Mouse (Mus musculus): ENCODE measurements around the gene Ccdc47. TPM values are rescaled to one million over a fixed set of nuclear protein-coding genes. Genes with fewer than 3 reads are reported as not detected.
A peak's percentile ranks its signal among the peaks of the same experiment; 100 is the strongest.
"Not testable (repeated sequence)": the region's sequence is repeated elsewhere in the genome, so short reads cannot be mapped to it uniquely, and the experiment has no call there.

The Ccdc47 gene
- polyA plus RNA-seq, 1 experiment from 2014 or later: 85.9 TPM

DNA sequence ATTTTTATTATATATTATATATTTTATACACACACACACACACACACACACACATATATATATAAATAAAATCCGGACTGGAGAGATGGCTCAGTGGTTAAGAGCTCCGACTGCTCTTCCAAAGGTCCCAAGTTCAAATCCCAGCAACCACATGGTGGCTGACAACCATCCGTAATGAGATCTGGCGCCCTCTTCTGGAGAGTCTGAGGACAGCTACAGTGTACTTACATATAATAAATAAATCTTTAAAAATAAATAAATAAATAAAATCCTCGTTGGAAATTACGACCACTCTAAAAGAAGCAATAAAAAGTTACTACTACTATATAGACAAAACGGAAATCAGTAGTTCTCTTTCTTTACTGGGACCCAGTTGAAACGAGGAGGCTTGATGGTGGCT lies 17.8 kb upstream of the Ccdc47 start:
- H3K9ac ChIP-seq (replicated peaks); H3K4me3 ChIP-seq; H3K4me1 ChIP-seq; ATAC-seq (ENCODE audit: low FRiP score, low read depth); H3K27ac ChIP-seq (replicated peaks); H3K27me3 ChIP-seq; H3K9me3 ChIP-seq; H3K4me2 ChIP-seq (replicated peaks): not testable (repeated sequence)
- peaks cover 82% of the 10 kb centered on the region for H3K36me3 ChIP-seq
- 84% methylated on average over 8 of the region's 8 CpGs for WGBS

- Histone ChIP-seq H3K9ac (replicated peaks) (no peak overlapping the region), H3K4me1 (peaks cover 16% of the 10 kb centered on the region), H3K27me3 (no peaks in the 10 kb centered on the region), H3K4me3 (no peak overlapping the region), H3K27ac (replicated peaks) (no peak overlapping the region), H3K36me3 (peaks cover 19% of the 10 kb centered on the region), H3K4me2 (replicated peaks) (no peak overlapping the region), H3K9me3 (no peaks in the 10 kb centered on the region)
- 93% methylated on average over 3 of the region's 3 CpGs for WGBS
- ATAC-seq (ENCODE audit: low FRiP score, low read depth): no peak
Measured at GRCm38 (mm10) chr11:106220603-106221002, 4.5 kb upstream of the Ccdc47 start.

DNA sequence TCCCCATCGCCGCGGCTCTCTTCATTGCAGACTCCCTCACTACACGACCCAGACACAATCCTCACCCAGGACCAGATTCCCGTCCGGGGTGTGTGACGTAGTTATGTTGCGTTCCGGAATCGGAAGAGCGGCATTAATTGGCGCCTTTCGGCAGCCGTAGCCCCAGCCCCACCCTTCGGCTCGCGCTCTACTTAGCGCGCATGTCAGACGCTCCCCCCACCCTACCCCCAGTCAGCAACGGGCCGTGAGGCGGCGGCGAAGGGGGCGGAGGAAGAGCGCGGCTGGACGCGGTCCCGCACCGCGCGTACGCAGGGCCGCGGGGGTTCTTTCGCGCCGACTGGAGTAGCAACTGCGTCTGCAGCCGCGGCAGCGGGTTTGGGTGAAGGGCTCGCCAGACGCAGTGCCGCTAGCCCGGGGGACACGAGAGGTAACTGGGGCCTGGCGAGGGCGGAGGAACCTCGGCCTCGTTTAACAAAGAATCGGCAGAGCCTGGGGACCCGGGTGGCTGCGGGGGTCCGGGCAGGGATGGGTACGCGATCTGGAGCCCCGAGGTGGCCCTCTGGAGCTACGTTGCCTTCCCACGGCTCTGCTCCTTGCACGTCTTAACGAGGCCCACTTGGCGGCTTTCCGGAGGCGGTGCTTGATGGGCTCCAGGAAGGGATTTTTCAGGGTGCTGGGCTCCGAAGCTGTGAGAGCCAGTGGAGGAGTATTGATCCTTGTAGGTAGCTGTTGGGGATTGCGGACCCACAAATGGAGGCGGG lies 766 bp upstream of the Ccdc47 start, which contains the start of gene Ddx42:
Gene Ddx42 (plus strand): TSS at position 197 of the 761 bp plus-strand sequence.
- Histone ChIP-seq H3K9me3 (no peaks in the 10 kb centered on the region), H3K9ac (replicated peaks) (peak within 1 kb of the TSS; percentile 90), H3K4me2 (replicated peaks) (peak within 1 kb of the TSS; percentile 63), H3K27ac (replicated peaks) (peak within 1 kb of the TSS; percentile 96), H3K4me3 (peak within 1 kb of the TSS; percentile 90), H3K4me1 (peaks cover 26% of the 10 kb centered on the region), H3K27me3 (no peaks in the 10 kb centered on the region), H3K36me3 (peaks cover 16% of the 10 kb centered on the region)
- ATAC-seq (ENCODE audit: low FRiP score, low read depth): peak; percentile 91
- WGBS: under 1% methylated on average over 70 of the region's 70 CpGs

GRCm38 (mm10) chr11:106215450-106215859 lies 689 bp downstream of the Ccdc47 start:
- 38% methylated on average over 7 of the region's 7 CpGs for WGBS
- Histone ChIP-seq H3K9me3 (no peaks in the 10 kb centered on the region), H3K4me2 (replicated peaks) (peak overlapping the region; percentile 63), H3K27me3 (no peaks in the 10 kb centered on the region), H3K4me1 (peaks cover 26% of the 10 kb centered on the region), H3K36me3 (peaks cover 28% of the 10 kb centered on the region), H3K9ac (replicated peaks) (peak overlapping the region; percentile 85), H3K27ac (replicated peaks) (peak overlapping the region; percentile 96), H3K4me3 (peak overlapping the region; percentile 90)
- ATAC-seq (ENCODE audit: low FRiP score, low read depth): no peak

DNA sequence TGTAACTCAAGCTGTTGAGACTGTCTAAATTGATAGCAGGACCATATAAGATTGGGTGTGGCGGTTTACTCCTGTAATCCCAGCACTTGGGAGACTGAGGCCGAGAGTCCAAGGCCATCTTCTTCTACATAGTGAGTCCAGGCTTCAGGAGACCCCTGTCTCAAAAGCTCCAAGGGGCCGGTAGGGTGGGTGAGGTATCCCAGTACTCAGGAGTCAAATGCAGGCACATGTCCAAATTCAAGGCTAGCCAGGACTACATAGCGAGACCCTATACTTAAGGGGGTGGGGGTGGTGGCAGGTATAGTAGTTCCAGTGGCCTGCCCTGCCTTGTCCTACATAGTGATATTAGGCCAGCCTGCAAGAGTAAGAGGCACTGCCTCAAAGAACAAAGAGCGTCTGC lies 1.3 kb downstream of the Ccdc47 start:
- Histone ChIP-seq H3K9me3 (no peaks in the 10 kb centered on the region), H3K27ac (replicated peaks) (no peak overlapping the region), H3K4me1 (peaks cover 26% of the 10 kb centered on the region), H3K4me2 (replicated peaks) (peak overlapping the region; percentile 63), H3K27me3 (no peaks in the 10 kb centered on the region), H3K9ac (replicated peaks) (peak overlapping the region; percentile 85; the same call in 1 of the 2 replicates), H3K36me3 (peaks cover 34% of the 10 kb centered on the region), H3K4me3 (peak overlapping the region; percentile 90)
- 94% methylated on average over 5 of the region's 5 CpGs for WGBS
- ATAC-seq (ENCODE audit: low FRiP score, low read depth): no peak

DNA sequence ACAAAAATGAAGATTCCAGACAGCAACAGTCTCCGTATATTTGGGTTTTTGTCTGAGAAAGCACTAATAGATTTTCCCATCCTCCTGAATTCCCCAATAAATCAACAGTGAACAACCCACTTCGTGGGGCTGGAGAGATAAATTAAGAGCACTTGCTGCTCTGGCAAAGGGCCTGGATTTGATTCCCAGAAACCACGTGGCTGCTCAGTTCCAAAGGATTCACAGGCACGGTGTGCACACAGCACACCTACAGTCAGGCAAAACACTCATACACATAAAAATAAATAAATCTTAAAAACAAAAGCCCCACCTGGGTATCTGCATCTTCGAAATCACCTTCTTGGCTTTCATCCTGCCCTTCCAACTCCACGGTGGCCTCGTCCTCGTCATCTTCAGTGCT lies 3.4 kb downstream of the Ccdc47 start:
- Histone ChIP-seq H3K4me3 (no peak overlapping the region), H3K27me3 (no peaks in the 10 kb centered on the region), H3K4me1 (peaks cover 14% of the 10 kb centered on the region), H3K27ac (replicated peaks) (no peak overlapping the region), H3K36me3 (peaks cover 52% of the 10 kb centered on the region), H3K4me2 (replicated peaks) (no peak overlapping the region), H3K9me3 (no peaks in the 10 kb centered on the region), H3K9ac (replicated peaks) (no peak overlapping the region)
- WGBS: 92% methylated on average over 8 of the region's 8 CpGs
- ATAC-seq (ENCODE audit: low FRiP score, low read depth): no peak

GRCm38 (mm10) chr11:106202123-106202465 lies 14.1 kb downstream of the Ccdc47 start, which contains the start of gene Strada:
Gene Strada, minus strand, starts transcription at chr11:106202168.
- Histone ChIP-seq H3K27ac (replicated peaks) (no peak within 1 kb of the TSS), H3K9me3 (no peaks in the 10 kb centered on the region), H3K4me1 (no peaks in the 10 kb centered on the region), H3K36me3 (peaks cover 76% of the 10 kb centered on the region), H3K4me2 (replicated peaks) (no peak within 1 kb of the TSS), H3K27me3 (no peaks in the 10 kb centered on the region), H3K4me3 (no peak within 1 kb of the TSS), H3K9ac (replicated peaks) (no peak within 1 kb of the TSS)
- no peak for ATAC-seq (ENCODE audit: low FRiP score, low read depth)
- WGBS: 85% methylated on average over 5 of the region's 5 CpGs

DNA sequence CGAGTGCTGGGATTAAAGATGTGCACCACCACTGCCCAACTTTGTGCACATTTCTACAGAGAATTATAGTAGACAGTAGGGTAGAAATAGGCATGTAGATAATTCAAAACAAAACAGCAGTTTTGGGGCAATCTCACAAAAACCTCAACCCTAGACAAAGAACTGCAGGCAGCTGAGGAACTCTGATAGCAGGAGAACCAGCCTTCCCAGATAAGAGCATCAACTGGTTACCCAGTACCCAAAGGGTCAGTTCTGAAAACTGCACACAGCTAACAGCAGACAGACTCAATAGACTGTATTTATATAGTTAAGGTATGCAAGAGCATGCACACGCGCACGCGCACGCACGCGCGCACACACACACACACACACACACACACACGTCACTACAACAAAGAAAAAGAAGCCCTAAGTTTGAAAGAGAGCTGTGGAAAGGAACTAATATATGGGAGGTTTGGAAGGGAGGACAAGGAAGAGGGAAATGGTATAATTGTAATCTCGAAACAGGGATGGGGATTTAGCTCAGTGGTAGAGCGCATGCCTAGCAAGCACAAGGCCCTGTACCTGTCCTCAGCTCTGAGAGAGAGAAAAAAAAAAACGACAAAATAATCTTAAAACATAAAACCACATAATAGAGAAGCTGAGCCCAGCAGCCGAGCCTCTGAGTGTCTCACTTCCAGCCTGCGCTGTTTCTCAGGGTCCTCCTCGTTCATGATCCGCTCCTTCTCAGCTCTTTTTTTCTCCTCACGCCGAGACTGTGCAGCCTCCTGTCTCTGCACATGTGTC lies 14.6 kb downstream of the Ccdc47 start:
- Histone ChIP-seq H3K4me1 (no peaks in the 10 kb centered on the region), H3K4me3 (no peak overlapping the region), H3K9ac (replicated peaks) (no peak overlapping the region), H3K9me3 (no peaks in the 10 kb centered on the region), H3K27me3 (no peaks in the 10 kb centered on the region), H3K27ac (replicated peaks) (no peak overlapping the region), H3K4me2 (replicated peaks) (no peak overlapping the region), H3K36me3 (peaks cover 76% of the 10 kb centered on the region)
- 93% methylated on average over 19 of the region's 19 CpGs for WGBS
- ATAC-seq (ENCODE audit: low FRiP score, low read depth): no peak

DNA sequence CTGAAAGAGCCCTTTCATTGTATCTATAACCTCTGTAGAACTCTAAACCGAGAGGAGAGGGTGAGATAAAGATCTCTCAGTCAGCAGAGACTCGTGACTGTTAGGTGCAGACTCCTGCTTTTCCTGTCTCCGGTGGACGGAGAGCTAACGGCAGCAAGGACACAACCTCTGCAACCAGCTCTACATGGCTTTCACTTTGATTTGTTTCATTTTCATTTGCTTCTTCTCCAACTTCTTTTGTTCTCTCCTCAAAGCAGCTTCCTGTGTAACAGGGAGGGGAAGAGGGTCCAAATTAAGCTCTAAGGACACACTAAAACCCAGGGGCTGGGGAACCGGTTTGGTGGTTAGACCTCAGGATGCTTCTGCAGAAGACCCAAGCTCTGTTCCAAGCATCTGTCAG lies 15.4 kb downstream of the Ccdc47 start:
- Histone ChIP-seq H3K9me3 (no peaks in the 10 kb centered on the region), H3K36me3 (peaks cover 78% of the 10 kb centered on the region), H3K4me1 (no peaks in the 10 kb centered on the region), H3K9ac (replicated peaks) (no peak overlapping the region), H3K27me3 (no peaks in the 10 kb centered on the region), H3K4me2 (replicated peaks) (no peak overlapping the region), H3K27ac (replicated peaks) (no peak overlapping the region), H3K4me3 (no peak overlapping the region)
- no peak for ATAC-seq (ENCODE audit: low FRiP score, low read depth)
- WGBS: 87% methylated on average over 6 of the region's 6 CpGs

DNA sequence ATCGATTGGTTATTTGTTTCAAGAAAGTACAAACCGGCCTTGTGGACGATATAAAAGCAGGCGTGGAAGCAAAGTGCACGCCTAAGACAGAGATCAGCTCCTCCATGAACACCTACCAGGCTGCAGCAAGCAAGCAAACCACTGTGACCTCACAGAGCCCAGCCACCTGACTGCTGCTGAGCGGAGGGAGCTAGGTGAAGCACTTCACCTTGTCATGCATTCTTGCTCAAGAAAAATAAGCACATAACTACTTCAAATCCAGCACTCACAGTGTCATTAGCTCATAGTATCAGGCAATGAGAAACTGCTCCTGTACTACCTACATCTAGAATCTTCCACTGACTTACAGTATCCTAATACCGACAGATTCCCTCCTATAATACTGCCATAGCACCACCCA lies 16.1 kb downstream of the Ccdc47 start:
- not testable (repeated sequence) for H3K27me3 ChIP-seq; H3K9ac ChIP-seq (replicated peaks); H3K27ac ChIP-seq (replicated peaks); H3K4me1 ChIP-seq; ATAC-seq (ENCODE audit: low FRiP score, low read depth); H3K4me2 ChIP-seq (replicated peaks); H3K9me3 ChIP-seq; H3K4me3 ChIP-seq
- WGBS: 92% methylated on average over 7 of the region's 7 CpGs
- H3K36me3 ChIP-seq: peaks cover 71% of the 10 kb centered on the region

DNA sequence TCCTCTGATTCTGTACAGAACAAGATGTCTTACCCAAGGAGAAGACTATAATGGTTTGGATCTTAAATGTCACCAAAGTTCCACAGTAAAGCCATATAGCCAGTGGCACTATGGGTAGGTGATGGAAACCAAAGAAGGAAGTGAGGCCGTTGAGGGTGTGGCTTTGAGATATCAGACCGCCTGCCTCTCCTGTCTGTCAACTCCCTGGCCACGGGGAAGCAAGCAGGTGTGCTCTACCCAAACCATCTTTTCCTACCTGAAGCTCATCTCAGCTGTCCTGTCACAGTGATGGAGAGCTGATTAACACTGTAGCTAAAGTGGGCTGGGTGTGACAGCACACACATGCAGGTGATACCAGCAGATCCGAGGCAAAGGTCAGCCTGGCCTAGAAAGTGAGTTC lies 17.9 kb downstream of the Ccdc47 start:
- H3K36me3 ChIP-seq: peaks cover 56% of the 10 kb centered on the region

DNA sequence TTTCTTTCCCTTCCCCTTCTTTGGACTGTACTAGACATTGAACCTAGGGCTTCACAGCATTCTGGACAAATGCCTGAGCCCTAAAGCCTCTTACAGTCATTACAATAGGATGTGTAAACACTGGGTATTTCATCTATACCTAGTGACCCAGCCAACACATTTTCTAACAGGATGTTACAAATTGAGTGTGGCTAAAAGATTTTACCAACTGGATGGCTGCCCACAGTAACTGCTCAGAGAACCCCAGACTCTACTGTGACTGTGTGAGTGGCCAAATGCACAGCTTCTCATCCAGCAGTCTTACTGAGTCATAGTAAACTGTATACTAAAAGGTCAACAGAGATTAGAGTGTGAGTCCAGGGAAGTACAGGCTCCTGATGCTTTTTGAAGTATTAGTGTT lies 20.8 kb downstream of the Ccdc47 start:
- Histone ChIP-seq H3K9ac (replicated peaks) (no peak overlapping the region), H3K36me3 (peaks cover 29% of the 10 kb centered on the region), H3K4me2 (replicated peaks) (no peak overlapping the region), H3K4me1 (peaks cover 10% of the 10 kb centered on the region), H3K9me3 (no peaks in the 10 kb centered on the region), H3K4me3 (no peak overlapping the region), H3K27me3 (no peaks in the 10 kb centered on the region), H3K27ac (replicated peaks) (no peak overlapping the region)
- no peak for ATAC-seq (ENCODE audit: low FRiP score, low read depth)

More for the DNA sequence above, 17.9 kb downstream of the Ccdc47 start:
- no peak overlapping the region for H3K9ac ChIP-seq (replicated peaks)
- H3K4me3 ChIP-seq: no peak overlapping the region
- peaks cover 3% of the 10 kb centered on the region; the same call in 1 of the 2 replicates for H3K4me1 ChIP-seq
- no peaks in the 10 kb centered on the region for H3K9me3 ChIP-seq
- no peak overlapping the region for H3K4me2 ChIP-seq (replicated peaks)
- 96% methylated on average over 4 of the region's 4 CpGs for WGBS
- no peak for ATAC-seq (ENCODE audit: low FRiP score, low read depth)
- no peak overlapping the region for H3K27ac ChIP-seq (replicated peaks)
- H3K27me3 ChIP-seq: no peaks in the 10 kb centered on the region

Measured in midbrain, embryonic 12.5 days (tissue).